Mouse (Mus musculus) embryonic fibroblast, embryonic 13.5 days (primary cell): Measurements from ENCODE around the gene Olfml2b.

Source experiments
- CTCF ChIP-seq: IDR thresholded peaks from 2 replicates; pipeline ENCODE4 v1.5.1; 2011; ENCODE audit warnings: mild to moderate bottlenecking, control low read depth, low read length, moderate library complexity, borderline replicate concordance; ENCODE audit not compliant: insufficient read depth
- POLR2A ChIP-seq: IDR thresholded peaks from 2 replicates; pipeline ENCODE4 v1.6.1; 2011; ENCODE audit warnings: low read depth, mild to moderate bottlenecking, control low read depth, low read length, moderate library complexity

- no peak for TF ChIP-seq CTCF
- TF ChIP-seq POLR2A: no peak
Observed at GRCm38 (mm10) chr1:170610289-170610688, 34.0 kb upstream of the Olfml2b start.
